Mouse (Mus musculus) megakaryocyte, embryonic 14.5 days (primary cell): ENCODE measurements around the gene Trim65. TPM values are rescaled to one million over a fixed set of nuclear protein-coding genes. Genes with fewer than 3 reads are reported as not detected.
A peak's percentile ranks its signal among the peaks of the same experiment; 100 is the strongest.
"Not testable (repeated sequence)": the region's sequence is repeated elsewhere in the genome, so short reads cannot be mapped to it uniquely, and the experiment has no call there.

ENCODE experiments used
- H3K27me3 ChIP-seq: replicated peaks from 2 replicates; pipeline ENCODE3; 2012; ENCODE audit warnings: inconsistent platforms
- H3K36me3 ChIP-seq: replicated peaks from 2 replicates; pipeline ENCODE3; 2012; ENCODE audit warnings: low read length, inconsistent platforms, mixed read lengths
- H3K4me1 ChIP-seq: 2 replicates; pipeline ENCODE4 v1.6.1; 2012; ENCODE audit warnings: inconsistent platforms
- H3K4me3 ChIP-seq: replicated peaks from 2 replicates; pipeline ENCODE3; 2012; ENCODE audit warnings: moderate library complexity, mild to moderate bottlenecking, inconsistent platforms
- H3K9me3 ChIP-seq: 2 replicates; pipeline ENCODE4 v1.6.1; 2012; ENCODE audit warnings: inconsistent platforms
- FLI1 ChIP-seq: IDR thresholded peaks from 2 replicates; pipeline ENCODE4 v1.6.1; 2012; ENCODE audit warnings: low read length, inconsistent platforms, mixed read lengths
- GATA1 ChIP-seq: IDR thresholded peaks from 3 replicates; pipeline ENCODE4 v1.6.1; 2012; ENCODE audit warnings: mixed read lengths, low read length, inconsistent platforms, borderline replicate concordance
- polyA plus RNA-seq: library from polyadenylated mRNA; stranded (reverse); fragments of >175 nt; gene quantifications from 2 replicates; pipeline ENCODE4 v1.2.3, GENCODE M21; 2012; ENCODE audit warnings: low replicate concordance; ENCODE audit not compliant: insufficient read depth

The Trim65 gene
- polyA plus RNA-seq, 1 experiment, result 3.0 TPM

- TF ChIP-seq FLI1, result no peak
- peaks cover 82% of the 10 kb centered on the region for H3K4me1 ChIP-seq
- peak overlapping the region; percentile 98 for H3K4me3 ChIP-seq
- H3K36me3 ChIP-seq, result peaks cover 80% of the 10 kb centered on the region
- H3K27me3 ChIP-seq, result no peaks in the 10 kb centered on the region
- H3K9me3 ChIP-seq, result peaks cover 12% of the 10 kb centered on the region
These were observed 1.7 kb downstream of the Trim65 start for GRCm38 (mm10) chr11:116129091-116129790.

GRCm38 (mm10) chr11:116127986-116128385 is 2.9 kb downstream of the Trim65 start:
- H3K9me3 ChIP-seq, result peaks cover 12% of the 10 kb centered on the region
- H3K27me3 ChIP-seq, result no peaks in the 10 kb centered on the region
- TF ChIP-seq FLI1 (no peak), GATA1 (no peak)
- no peak overlapping the region for H3K4me3 ChIP-seq
- peaks cover 70% of the 10 kb centered on the region for H3K4me1 ChIP-seq
- peaks cover 81% of the 10 kb centered on the region for H3K36me3 ChIP-seq

- H3K4me3 ChIP-seq, result no peak within 1 kb of the TSS
- H3K36me3 ChIP-seq, result peaks cover 81% of the 10 kb centered on the region
- TF ChIP-seq GATA1 (no peak), FLI1 (no peak)
- peaks cover 64% of the 10 kb centered on the region for H3K4me1 ChIP-seq
- no peaks in the 10 kb centered on the region for H3K27me3 ChIP-seq
- H3K9me3 ChIP-seq, result peaks cover 12% of the 10 kb centered on the region
These were observed 3.6 kb downstream of the Trim65 start, which contains the start of gene Trim47 for GRCm38 (mm10) chr11:116127156-116127980. TSS of gene Trim47 (minus strand) at chr11:116127210.

- H3K36me3 ChIP-seq, result peaks cover 74% of the 10 kb centered on the region
- peaks cover 56% of the 10 kb centered on the region for H3K4me1 ChIP-seq
- H3K9me3 ChIP-seq, result peaks cover 12% of the 10 kb centered on the region
- no peaks in the 10 kb centered on the region for H3K27me3 ChIP-seq
- TF ChIP-seq GATA1 (no peak), FLI1 (no peak)
- H3K4me3 ChIP-seq, result no peak overlapping the region
These were observed 4.7 kb downstream of the Trim65 start for GRCm38 (mm10) chr11:116126261-116126660.

GRCm38 (mm10) chr11:116121731-116122245 is 9.1 kb downstream of the Trim65 start:
- not testable (repeated sequence) for H3K27me3 ChIP-seq, H3K4me3 ChIP-seq
- Histone ChIP-seq H3K4me1 (peaks cover 21% of the 10 kb centered on the region), H3K9me3 (peaks cover 12% of the 10 kb centered on the region), H3K36me3 (peaks cover 79% of the 10 kb centered on the region)

- Histone ChIP-seq H3K9me3 (no peaks in the 10 kb centered on the region; the same call in 1 of the 2 replicates), H3K27me3 (no peaks in the 10 kb centered on the region), H3K4me3 (no peak overlapping the region), H3K4me1 (peaks cover 28% of the 10 kb centered on the region), H3K36me3 (peaks cover 51% of the 10 kb centered on the region)
- TF ChIP-seq GATA1 (no peak), FLI1 (no peak)
These were observed 13.1 kb downstream of the Trim65 start for GRCm38 (mm10) chr11:116117819-116118218.

GRCm38 (mm10) chr11:116117241-116117640 is 13.7 kb downstream of the Trim65 start:
- no peak for TF ChIP-seq GATA1
- H3K4me3 ChIP-seq, result peak overlapping the region; percentile 33

GRCm38 (mm10) chr11:116111611-116112203 is 19.2 kb downstream of the Trim65 start:
- peaks cover 21% of the 10 kb centered on the region for H3K27me3 ChIP-seq
- TF ChIP-seq GATA1, result no peak
- no peak for TF ChIP-seq FLI1

More at GRCm38 (mm10) chr11:116117241-116117640, 13.7 kb downstream of the Trim65 start:
- Histone ChIP-seq H3K27me3 (no peaks in the 10 kb centered on the region), H3K9me3 (no peaks in the 10 kb centered on the region; the same call in 1 of the 2 replicates), H3K4me1 (peaks cover 31% of the 10 kb centered on the region), H3K36me3 (peaks cover 45% of the 10 kb centered on the region)

GRCm38 (mm10) chr11:116111067-116111466 is 19.9 kb downstream of the Trim65 start:
- no peaks in the 10 kb centered on the region for H3K9me3 ChIP-seq
- TF ChIP-seq GATA1 (no peak), FLI1 (no peak)
- H3K4me3 ChIP-seq, result peak overlapping the region; percentile 95
- peaks cover 21% of the 10 kb centered on the region for H3K27me3 ChIP-seq
- peaks cover 74% of the 10 kb centered on the region for H3K4me1 ChIP-seq
- H3K36me3 ChIP-seq, result peaks cover 41% of the 10 kb centered on the region

More at GRCm38 (mm10) chr11:116111611-116112203, 19.2 kb downstream of the Trim65 start:
- Histone ChIP-seq H3K4me1 (peaks cover 70% of the 10 kb centered on the region), H3K36me3 (peaks cover 38% of the 10 kb centered on the region), H3K4me3 (peak overlapping the region; percentile 82), H3K9me3 (no peaks in the 10 kb centered on the region)
